Mouse (Mus musculus): Measurements from ENCODE around the gene Ttc23.
A peak's percentile ranks its signal among the peaks of the same experiment; 100 is the strongest.

The Ttc23 gene

DNA sequence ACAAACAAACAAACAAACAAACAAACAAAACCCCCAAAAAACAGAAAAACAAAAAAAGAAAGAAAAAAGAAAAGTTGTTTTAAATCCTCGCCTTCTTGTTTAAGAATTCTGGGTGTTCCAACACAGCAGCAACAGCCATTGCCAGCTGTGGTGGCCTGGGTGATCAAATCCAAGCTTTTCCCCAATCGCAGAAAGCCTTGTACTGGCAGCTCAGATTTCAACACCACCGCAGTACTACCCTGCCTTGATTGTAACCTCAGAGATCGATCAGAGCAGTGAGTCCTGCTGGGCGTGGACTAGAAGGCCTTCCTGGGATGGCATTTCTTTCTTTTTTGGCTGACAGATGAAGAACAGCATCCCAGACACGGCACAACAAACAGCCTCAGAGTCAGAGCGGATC, 48.7 kb downstream of the Ttc23 start:
- no peak for DNase-seq (ENCODE audit: low read depth)

DNA sequence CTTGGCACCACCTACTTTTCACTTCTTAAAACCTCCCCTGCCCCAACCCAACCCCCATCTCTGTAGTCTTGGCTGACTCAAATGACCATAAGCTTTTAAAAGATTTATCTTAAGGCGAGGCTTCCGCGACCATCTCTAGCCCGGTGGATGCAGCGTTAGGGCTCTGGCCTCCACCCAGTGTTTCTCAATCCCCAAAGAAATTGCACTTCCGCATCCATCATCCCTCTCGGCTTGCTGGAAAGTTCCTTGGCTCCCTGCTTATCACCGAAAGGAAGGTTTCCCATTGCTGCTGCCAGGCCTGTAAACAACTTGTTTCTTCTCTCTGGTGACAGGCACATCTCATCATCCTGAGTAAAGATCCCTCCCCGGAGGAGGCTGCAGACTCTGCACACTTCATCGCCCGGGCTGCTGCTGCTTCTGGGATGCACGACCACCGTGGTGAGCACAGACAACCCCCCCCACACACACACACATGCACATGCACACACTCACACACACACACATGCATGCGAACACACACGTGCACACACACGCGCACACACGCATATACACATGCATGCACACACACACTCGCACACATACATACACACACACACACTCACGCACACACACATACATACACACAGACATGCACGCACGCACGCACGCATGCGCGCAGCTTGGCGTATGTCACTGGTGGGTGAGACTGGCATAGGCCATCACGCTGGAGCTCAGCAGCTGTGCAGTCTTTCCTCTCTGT, 50.9 kb downstream of the Ttc23 start:
- DNase-seq (ENCODE audit: low read depth): no peak

DNA sequence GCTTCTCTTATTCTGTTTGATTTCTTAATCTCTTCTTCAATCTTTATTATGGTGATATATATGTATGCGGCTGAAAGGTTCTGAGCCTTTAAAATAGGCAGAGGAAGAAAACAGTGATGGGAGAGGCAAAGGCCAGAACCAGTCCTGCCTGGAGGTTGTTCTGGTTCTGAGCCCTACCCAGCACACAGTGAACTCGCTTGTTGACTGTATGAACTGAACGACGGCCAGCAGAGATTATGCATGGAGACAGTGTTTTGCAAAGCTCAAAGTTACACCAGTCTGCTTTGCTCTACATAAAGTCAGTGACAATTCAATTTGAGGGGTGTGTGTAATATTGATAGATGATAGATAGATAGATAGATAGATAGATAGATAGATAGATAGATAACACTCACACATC, 52.1 kb downstream of the Ttc23 start:
- no peak for DNase-seq (ENCODE audit: low read depth)

DNA sequence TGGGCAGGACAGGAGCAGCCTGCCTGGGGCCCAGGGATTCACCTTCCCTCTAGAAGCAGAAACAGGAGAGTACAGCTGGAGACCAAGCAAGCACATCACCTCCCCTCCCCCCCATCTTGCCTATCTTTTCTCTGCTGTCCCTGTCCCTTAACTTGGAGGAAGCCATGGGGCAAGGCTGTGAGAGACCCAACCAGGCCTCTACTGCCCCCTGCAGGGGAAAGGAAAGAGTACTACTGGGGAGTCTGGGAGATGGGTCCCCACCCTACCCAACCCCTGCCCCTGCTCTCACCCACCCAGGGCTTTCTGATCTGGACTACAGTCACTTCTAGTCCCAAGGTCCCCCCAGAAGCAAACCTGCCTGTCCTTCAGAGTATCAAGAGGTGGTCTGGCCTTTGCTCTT, 53.6 kb downstream of the Ttc23 start:
- peak; percentile 47 for DNase-seq (ENCODE audit: low read depth)

DNA sequence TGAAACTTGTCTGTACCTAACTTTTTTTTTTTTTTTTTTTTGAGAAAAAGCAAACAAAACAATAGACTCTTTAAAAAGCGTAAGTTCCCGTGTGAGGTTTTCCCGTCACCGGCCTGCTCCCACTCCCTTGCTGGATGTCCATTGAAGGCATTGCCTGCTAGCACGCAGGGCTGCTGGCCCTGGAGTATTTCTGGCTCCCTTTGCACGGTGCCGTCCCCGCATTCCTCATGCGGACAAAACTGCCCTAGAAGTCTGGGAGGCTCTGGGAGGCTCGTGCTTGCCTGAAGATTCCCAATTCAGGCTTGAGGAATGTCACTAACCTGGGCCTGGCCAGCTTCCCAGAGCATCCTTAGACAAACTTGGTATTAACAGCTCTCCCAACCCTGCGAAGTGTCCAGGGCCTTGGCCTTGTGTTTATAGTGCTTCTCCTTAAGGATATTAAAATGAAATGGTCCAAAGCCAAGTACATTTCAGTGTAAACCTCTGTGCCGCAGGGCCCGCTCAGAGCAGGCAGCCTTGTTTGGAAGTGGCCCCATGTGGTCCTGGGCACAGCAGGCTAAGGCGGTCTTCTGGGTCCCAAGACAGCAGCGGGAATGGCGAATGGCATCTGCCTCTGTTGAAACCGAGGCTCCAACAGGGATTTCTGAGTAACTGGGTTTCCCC, 54.2 kb downstream of the Ttc23 start:
- no peak for DNase-seq (ENCODE audit: low read depth)

DNA sequence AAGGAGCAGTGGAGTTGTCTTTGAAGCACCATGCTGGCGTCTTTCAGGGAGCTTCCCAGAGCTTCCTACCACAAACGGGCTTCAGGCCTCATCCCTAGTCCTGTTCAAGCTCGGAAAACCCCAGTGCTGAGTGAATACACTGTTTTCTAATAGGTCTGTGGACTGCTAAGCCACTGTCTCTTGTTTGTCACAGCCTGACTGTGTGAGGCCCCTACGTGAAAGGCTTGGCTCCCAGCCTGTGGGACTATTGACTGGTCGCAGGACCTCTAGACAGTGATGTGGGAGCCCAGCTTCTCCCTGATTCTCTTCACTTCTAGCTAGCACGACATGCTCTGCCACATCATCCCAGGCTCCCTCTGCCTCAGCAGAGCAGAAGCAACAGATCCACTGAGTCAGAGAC, 61.0 kb downstream of the Ttc23 start:
- no peak for DNase-seq (ENCODE audit: low read depth)

DNA sequence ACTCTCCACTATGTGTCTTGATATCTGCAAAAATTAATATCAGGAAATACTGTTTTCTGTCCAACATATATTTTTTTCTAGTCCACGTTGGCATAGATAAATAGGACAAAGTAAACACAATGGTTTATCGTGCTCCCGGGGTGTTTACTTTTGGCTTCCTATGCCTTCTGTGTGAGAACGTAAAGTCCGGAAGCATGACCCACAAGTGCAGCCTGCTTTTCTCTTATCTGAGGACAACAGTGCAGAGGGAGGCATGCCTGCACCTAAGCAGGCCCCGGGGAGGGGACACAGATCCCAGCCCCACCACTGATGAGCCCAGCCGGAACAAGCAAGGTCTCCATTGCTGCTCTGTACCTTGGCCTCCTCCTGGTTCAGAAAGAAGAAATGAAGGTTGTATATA, 63.0 kb downstream of the Ttc23 start:
- no peak for DNase-seq (ENCODE audit: low read depth)

DNA sequence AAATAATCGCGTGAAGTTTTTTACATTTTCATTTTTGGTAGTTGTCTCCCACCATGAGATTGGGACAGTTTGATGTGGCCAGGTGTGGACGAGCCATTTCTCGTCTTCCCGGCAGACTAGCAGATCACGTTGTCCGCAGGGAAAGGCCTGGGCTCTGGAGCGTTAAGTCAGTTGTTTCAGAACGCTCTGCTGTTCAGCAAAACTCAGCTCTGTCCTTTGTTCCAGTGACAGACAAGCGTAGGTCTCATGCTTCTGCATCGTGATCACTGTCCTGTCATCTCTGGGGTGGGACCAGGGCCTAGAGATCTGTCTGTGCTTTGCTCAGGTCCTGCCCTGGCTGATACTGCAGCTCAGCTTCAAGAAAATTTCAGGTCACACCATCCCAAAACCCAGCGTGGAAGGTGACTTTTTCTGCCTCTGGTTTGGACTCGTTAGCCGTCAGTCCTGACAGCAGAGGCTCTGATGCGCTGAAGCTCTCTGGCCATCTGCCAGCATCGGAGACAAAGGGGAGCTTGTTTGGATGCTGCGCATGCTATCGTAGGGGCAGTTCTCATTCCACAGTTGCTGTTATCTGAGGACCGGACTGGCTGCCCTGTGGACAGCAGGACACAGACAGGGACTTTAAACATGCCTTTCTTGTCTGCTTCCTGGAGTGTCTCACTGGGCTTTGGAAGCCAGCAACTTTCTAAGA, 66.8 kb downstream of the Ttc23 start:
- DNase-seq (ENCODE audit: low read depth): no peak

DNA sequence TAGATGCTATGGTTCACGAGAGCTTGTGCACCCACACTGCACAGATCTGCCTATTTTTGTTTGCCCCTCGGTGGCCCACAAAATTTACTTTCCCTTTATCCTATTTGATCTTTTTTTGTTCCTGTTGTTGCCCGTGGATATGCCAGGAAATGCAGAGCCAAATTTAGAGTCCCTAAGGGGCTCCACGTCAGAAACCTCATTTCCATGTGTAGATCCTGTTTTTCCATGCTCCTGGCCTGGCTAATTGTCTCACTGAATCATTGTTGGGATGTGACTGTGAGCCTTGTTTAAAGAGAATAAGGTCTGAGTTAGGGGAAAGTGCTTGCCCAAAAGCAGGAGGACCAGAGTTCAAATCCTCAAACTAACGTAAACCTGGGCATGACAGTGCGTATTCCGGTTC, 68.0 kb downstream of the Ttc23 start:
- DNase-seq (ENCODE audit: low read depth): no peak

DNA sequence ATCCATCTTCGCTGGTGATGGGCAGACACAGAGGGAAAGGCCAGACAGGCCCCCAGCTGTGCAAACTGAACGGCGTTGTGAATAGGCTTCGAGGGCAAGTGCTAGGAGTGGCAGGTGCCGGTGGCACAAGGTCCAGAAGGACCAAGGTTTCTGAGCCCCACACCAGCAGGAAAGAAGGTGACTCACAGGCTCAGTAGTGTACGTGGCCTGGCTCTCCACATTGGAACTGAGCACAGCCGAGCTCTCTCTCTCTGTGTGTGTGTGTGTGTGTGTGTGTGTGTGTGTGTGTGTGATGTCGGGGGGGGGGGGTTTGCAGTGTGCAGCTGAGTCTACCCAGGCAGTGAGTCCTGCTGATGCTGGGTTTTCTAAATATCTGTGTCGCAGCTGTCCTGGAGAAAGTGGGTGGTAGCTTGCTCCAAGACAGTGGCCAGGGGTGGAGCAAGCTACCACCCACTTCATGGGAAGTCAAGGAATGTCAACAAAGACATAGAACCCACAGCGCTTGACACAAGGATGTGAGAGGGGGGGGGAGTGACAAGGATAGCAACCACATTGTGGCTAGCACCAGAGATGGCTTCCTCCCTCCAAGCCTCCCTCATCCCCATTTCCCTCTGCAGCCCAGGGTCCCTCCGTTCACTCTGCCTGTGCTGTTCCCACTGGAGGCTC, 69.1 kb downstream of the Ttc23 start:
- DNase-seq (ENCODE audit: low read depth): no peak

DNA sequence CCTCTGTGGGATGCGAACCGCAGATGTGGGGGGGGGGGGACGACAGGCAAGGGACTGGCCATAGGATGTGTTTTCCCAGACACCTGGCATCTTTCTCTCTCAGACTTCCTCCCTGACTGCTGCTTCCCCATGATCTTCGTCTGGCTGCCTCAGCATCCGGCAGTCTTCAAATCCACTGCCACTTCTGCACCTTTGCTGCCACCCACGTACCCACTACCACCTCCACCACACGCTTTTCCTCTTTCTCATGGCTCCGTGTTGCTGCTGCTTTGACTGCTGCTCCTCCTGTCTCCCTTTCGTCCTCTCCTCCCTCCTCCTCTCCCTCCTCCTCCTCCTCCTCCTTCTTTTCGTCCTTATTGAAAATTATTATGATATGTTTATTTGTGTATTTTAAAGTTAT, 69.7 kb downstream of the Ttc23 start:
- DNase-seq (ENCODE audit: low read depth): no peak

DNA sequence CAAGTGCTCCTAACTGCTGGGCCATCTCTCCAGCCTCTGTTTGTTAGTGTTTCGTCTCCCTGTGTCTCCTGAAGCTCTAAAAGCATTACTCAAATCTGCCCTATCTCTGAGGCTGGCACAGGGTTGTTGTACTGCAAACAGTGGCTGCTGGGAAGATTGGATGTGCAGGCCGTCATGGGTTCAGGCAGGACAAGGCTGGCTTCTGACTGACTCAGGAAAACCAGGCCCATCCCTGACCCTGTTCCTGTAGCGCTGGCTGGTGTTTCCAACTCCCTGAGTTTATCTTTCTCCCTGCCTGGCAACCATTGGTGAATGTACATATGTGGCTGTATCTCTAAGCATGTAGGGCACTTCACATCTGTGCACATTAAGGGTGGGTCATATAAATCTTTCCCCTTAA, 70.3 kb downstream of the Ttc23 start:
- DNase-seq (ENCODE audit: low read depth): no peak

DNA sequence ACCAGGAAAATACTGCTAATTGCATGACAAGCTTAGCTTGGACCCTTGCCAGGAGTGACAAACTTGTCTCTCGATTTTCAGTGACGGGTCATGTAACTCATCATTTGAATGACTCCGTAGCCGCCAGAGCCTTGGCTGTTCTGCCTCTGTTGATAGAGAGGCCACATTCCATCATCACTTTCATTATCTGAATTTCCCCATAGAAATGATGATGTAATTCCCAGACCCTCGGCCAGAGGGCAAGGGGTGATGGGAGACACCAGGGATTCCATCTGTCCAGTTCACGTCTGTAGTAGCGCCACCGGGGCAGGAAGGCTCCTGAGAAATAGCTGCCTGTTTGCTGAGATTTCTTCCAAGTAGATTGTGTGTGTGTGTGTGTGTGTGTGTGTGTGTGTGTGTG, 71.6 kb downstream of the Ttc23 start:
- DNase-seq (ENCODE audit: low read depth): no peak

DNA sequence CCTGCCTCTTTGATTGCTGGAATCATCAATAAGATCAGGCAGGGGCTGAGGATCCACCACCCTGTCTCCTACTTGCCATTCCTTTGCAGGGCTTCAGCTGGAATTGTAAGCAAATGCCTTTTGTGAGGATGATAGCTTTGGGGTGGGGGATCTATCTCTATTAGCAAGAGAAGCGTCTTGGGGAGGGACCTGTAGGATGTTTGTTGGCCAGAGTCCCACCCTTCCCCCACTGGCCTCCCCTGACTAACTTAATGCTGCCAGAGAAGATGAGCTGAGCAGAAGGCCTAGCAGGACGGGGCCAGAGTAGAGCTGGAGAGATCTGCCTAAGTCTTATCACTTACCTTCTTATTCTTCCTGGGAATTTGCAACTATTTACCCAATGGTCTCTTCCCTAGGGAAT, 75.0 kb downstream of the Ttc23 start:
- DNase-seq (ENCODE audit: low read depth): no peak

DNA sequence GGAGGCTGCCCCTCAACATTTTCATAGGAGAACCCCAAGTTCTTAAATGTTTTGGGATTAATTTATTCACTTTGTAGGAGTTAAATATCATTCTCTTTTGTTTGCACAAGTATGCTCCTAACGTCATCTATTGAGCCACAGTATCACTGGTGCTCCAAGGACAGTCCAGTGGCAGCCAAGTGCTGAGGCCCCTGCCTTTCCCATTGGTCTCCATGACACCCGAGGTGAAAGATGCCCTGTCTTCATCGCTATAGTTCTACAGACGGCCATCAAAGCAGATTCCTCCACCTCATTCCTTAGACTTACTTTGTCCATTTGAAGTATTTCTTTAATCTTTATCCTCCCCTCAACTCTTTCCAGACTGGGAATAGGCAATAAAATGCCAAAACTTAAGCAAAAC, 77.3 kb downstream of the Ttc23 start:
- no peak for DNase-seq (ENCODE audit: low read depth)

DNA sequence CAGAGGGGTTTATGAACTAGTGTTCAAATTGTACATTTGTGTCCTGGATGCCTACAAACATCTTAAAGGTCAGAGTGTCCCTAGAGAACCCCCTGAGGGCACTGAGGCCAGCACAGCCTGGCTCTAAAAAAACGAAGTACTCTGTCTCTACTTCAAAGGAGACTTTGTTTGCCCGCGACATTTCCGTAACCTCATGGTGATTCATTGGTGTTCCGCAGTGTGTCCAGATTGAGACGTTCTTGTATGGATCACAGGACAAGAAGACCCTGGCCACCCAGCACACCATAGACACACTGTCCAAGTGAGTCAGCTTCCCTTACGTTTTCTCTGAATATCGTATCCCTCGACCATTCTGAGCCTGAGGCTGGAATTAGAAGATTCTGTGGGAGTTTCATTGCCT, 77.8 kb downstream of the Ttc23 start:
- DNase-seq (ENCODE audit: low read depth): no peak

DNA sequence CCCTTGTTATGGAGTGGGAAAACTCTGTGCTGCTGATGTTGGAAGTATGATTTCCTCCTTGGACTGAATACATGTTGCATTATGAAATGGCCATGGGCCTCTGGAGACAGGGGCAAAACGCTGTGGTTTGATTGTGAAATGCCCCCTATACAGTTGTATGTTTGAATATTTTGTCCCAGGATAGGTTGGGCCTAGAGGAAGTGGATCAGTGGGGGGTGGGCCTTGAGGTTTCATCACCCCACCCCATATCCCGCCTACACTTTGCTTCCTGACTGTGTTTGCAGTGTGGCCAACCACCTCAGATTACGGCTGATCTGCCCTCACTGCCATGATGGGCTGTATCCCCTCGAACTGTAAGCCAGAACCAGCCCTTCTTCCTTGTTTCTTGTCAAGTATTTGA, 81.0 kb downstream of the Ttc23 start:
- no peak for DNase-seq (ENCODE audit: low read depth)

DNA sequence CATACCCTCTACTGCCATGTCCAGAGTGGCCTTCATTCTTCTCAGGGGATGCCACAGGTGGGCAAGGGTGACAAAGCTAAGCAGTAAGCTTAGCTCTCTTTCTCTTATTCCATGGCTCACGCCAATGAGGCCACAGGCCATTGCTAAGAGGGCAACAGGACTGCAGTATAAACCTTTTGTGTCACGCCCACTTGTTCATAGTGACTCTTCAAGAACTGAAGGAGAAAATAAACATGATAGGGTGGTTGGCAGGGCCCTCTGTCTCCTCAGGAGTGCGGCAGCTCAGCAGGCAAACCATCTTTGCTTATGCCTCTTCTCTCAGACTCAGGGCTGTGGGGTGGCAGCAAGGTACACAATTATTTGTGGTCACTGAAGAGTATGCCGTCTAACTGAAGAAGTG, 81.6 kb downstream of the Ttc23 start:
- DNase-seq (ENCODE audit: low read depth): no peak

DNA sequence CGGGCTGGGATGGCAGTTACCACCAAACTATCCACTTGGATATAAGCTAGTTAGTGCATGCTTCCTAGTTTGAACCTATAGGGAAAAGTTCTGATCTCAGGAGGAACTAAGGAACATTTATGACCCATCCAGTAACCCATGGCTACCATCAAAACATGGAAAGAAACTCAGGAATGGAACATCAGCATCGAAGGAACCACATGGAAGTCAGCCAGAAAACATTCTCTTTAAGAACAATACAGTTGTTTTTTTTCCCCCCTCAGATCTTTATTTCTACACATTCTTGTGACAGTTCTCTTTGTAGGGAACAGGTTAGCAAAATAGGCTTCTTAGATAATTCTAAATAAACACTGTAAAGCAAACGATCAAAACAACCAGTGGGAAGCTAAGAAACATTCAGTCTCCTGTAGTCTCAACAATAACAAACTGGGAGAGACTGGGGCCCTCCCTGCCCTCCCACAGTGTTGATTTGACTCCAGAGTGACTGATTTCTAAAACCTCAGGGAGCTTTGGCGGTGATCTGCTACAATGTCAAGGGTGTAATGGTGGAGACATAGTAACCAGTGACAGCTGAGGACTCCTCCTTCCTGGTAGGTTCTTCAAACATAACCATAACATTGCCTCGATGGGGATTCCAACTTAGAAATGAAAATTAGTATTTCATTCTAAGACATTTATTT, 83.4 kb downstream of the Ttc23 start:
- DNase-seq (ENCODE audit: low read depth): no peak

DNA sequence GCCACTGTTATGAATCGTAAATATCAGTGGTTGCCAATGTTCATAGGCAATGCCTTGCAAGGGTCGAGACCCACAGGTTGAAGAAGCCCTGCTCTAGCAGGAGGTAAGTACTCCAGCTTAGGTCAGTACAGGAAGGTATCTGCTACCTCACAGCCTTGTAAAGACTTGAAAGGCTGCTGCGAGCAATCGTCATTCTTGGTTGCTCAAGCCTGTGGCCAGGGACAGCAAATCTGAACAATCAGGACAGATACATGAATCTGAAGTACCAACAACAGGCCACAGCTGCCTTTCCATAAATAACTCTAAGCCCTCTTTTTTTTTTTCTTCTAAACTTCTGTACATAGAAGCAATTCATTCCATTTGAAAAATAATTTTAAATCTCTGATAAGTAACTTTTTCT, 85.1 kb downstream of the Ttc23 start:
- DNase-seq (ENCODE audit: low read depth): no peak

DNA sequence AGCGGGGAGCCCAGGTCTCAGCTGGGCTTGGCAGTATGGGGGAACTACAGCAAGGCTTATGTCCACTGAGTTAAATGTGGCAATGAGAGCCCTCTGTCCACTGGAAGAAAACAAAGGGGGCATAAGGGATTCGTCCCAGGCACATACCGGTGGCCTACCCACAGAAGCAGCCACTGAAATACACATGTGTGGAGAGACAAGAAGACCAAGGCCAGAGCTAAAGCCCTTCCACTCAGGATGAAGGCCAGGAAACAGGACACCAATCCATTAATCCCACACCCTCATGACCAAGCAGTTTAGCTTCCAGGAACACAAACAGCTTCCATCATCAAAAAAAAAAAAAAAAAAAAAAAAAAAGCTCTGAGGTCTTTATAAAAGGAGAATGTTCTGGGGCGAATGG, 93.2 kb downstream of the Ttc23 start:
- DNase-seq (ENCODE audit: low read depth): no peak

DNA sequence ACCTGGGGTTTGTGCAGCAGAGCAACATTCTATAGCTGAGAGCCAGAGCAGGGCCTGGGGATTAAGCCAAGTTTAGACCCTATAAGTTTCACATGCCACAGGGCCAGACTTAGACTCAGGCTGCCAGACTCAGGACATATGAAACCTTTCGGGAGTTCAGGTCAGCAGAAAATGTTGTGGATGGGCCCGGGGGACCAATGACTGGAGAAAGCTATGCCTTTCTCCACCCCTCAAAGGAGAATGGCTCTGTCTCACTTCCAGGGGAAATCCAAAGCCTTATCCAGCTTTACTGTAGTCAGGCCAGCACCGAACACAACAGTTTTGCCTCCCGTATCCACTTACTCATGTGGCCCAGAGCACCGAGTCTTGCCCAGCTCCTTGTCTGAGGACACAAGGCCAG, 93.6 kb downstream of the Ttc23 start:
- no peak for DNase-seq (ENCODE audit: low read depth)

Measured in induced T-regulatory cell, adult 2 months (primary cell).